Mouse (Mus musculus) liver, embryonic 15.5 days (tissue): ENCODE data around the gene Veph1. TPM values are rescaled to one million over a fixed set of nuclear protein-coding genes. Genes with fewer than 3 reads are reported as not detected.

Source experiments
- ATAC-seq: fragments of 200-750 bp; cut with Nextera tagmentation; 2 replicates; pipeline ENCODE4 v1.8.0; 2017; ENCODE audit warnings: moderate number of reproducible peaks, mild to moderate bottlenecking, moderate library complexity; ENCODE audit not compliant: insufficient read depth
- H3K27ac ChIP-seq: fragments of 300-500 bp; sonication (generic); replicated peaks from 2 replicates; pipeline ENCODE4 v1.5.1; 2015; ENCODE audit warnings: mild to moderate bottlenecking, inconsistent platforms
- H3K27me3 ChIP-seq: fragments of 300-500 bp; sonication (generic); 2 replicates; pipeline ENCODE4 v1.6.1; 2015; ENCODE audit warnings: mild to moderate bottlenecking, inconsistent platforms
- H3K36me3 ChIP-seq: fragments of 300-500 bp; sonication (generic); replicated peaks from 2 replicates; pipeline ENCODE4 v1.6.1; 2015; ENCODE audit warnings: moderate library complexity, mild to moderate bottlenecking, inconsistent platforms
- H3K4me1 ChIP-seq: fragments of 300-500 bp; sonication (generic); replicated peaks from 2 replicates; pipeline ENCODE4 v1.6.1; 2015; ENCODE audit warnings: inconsistent platforms
- H3K4me2 ChIP-seq: fragments of 300-500 bp; sonication (generic); 2 replicates; pipeline ENCODE4 v1.6.1; 2015; ENCODE audit warnings: moderate library complexity, mild to moderate bottlenecking, inconsistent platforms
- H3K4me3 ChIP-seq: fragments of 300-500 bp; sonication (generic); replicated peaks from 2 replicates; pipeline ENCODE4 v1.5.1; 2015; ENCODE audit warnings: mild to moderate bottlenecking, inconsistent platforms
- H3K9ac ChIP-seq: fragments of 300-500 bp; sonication (generic); 2 replicates; pipeline ENCODE4 v1.6.1; 2015; ENCODE audit warnings: moderate library complexity, mild to moderate bottlenecking, inconsistent platforms
- H3K9me3 ChIP-seq: fragments of 300-500 bp; sonication (generic); replicated peaks from 2 replicates; pipeline ENCODE4 v1.6.1; 2016; ENCODE audit warnings: inconsistent platforms
- WGBS: fragments of 180-500 bp; shearing (Covaris S2); methylation state at CpG from one replicate; pipeline ENCODE4 v1.1.7; 2015; ENCODE audit warnings: mixed read lengths; ENCODE audit not compliant: insufficient replicate concordance; 5-methylcytosine and 5-hydroxymethylcytosine counted together
- polyA plus RNA-seq: library from polyadenylated mRNA; unstranded; fragments of >200 nt; fragmentation: Nextera tagmentation; extraction: Ambion mirVana; gene quantifications from 2 replicates; pipeline ENCODE4 v1.2.1, GENCODE M21; 2015

Gene Veph1
- polyA plus RNA-seq, 1 experiment from 2014 or later: 0.05 TPM

DNA sequence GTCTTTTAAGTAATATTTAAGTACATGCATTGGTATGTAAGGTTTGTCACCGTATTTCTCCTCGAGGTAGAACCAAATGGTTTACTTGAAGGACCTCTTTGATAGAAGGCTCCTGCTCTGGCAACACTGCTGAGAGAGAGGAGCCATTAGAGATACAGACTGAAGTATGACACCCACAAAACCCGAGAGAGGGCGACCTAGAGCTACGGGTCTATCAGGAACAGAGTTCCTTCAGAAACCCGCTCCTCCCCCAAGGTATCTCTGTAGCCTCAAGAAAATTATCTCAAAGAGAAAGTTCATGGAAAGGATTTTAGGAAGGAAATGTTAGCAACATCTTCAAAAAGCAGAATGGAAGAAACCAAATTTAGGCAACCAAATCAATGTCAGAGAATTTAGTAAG, 232.8 kb downstream of the Veph1 start:
- 26% methylated on average over 6 of the region's 6 CpGs for WGBS
- Histone ChIP-seq H3K27me3 (no peaks in the 10 kb centered on the region), H3K4me1 (no peaks in the 10 kb centered on the region), H3K9me3 (no peaks in the 10 kb centered on the region), H3K27ac (no peak overlapping the region), H3K36me3 (no peaks in the 10 kb centered on the region), H3K9ac (no peak overlapping the region), H3K4me2 (no peak overlapping the region), H3K4me3 (no peak overlapping the region)
- ATAC-seq: no peak

- no peak for ATAC-seq
- no peak overlapping the region for H3K27ac ChIP-seq
- H3K9ac ChIP-seq: no peak overlapping the region
- 74% methylated on average over 16 of the region's 16 CpGs for WGBS
- no peaks in the 10 kb centered on the region for H3K27me3 ChIP-seq
- H3K36me3 ChIP-seq: no peaks in the 10 kb centered on the region
- no peaks in the 10 kb centered on the region for H3K9me3 ChIP-seq
- no peaks in the 10 kb centered on the region for H3K4me1 ChIP-seq
- no peak overlapping the region for H3K4me2 ChIP-seq
- H3K4me3 ChIP-seq: no peak overlapping the region
Observed at GRCm38 (mm10) chr3:66056912-66057311, 239.7 kb downstream of the Veph1 start.

DNA sequence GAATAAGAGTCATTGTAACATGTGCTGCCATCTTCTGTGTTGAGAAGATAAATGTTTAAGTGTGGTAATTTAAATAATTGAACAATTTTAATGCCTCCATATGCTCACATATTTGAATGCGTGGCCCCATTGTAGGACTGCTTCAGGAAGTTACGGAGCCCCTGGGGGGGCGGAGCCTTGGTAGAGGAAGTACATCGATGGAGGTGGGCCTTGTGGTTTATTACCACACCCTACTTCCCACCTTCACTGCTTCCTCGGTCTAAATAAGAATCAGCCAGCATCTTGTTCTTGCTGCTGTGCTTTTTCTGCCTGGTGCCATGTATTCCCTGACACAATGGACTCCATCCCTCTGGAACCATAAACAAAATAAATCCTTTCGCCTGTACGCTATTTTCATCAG, 241.0 kb downstream of the Veph1 start:
- no peaks in the 10 kb centered on the region for H3K9me3 ChIP-seq
- no peak overlapping the region for H3K9ac ChIP-seq
- WGBS: 68% methylated on average over 7 of the region's 7 CpGs
- H3K27ac ChIP-seq: no peak overlapping the region
- no peaks in the 10 kb centered on the region for H3K36me3 ChIP-seq
- no peak overlapping the region for H3K4me2 ChIP-seq
- H3K4me3 ChIP-seq: no peak overlapping the region
- H3K27me3 ChIP-seq: no peaks in the 10 kb centered on the region
- H3K4me1 ChIP-seq: no peaks in the 10 kb centered on the region
- no peak for ATAC-seq

GRCm38 (mm10) chr3:66050092-66050886, 246.3 kb downstream of the Veph1 start:
- Histone ChIP-seq H3K4me3 (no peak overlapping the region), H3K9ac (no peak overlapping the region), H3K27me3 (no peaks in the 10 kb centered on the region), H3K4me2 (no peak overlapping the region), H3K27ac (no peak overlapping the region), H3K36me3 (no peaks in the 10 kb centered on the region), H3K4me1 (no peaks in the 10 kb centered on the region), H3K9me3 (no peaks in the 10 kb centered on the region)
- whole genome bisulfite sequencing: 55% methylated on average over 10 of the region's 10 CpGs
- no peak for ATAC-seq

DNA sequence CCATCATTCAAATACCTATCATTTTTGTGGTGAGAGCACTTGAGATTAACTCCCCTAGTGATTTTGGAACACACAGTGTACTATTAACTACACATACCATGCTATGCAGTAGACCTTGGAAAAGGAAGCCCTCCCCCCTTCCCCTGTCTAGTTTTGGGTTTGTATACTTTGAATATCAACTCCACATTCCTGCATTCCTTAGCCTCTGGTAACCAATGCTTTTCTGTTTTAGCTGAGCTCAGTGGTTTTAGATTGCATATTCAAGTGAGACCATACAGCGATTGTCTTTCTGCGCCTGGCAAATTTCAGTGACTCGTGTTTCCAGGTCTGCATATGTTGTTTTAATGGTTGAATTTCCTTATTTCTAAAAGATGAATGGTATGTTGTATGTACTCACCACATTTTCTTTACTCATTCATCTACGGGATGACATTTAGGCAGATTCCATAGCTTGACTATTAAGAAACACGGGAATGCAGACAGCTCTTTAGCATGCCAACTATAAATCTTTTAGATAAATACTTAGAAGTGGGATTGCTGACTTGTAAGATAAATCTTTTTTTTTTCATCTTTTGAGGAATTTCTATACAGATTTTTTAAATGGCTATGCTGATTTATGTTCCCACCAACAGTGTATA, 255.7 kb downstream of the Veph1 start:
- Histone ChIP-seq H3K4me1 (no peaks in the 10 kb centered on the region), H3K27me3 (no peaks in the 10 kb centered on the region), H3K27ac (no peak overlapping the region), H3K9me3 (no peaks in the 10 kb centered on the region), H3K9ac (no peak overlapping the region), H3K36me3 (no peaks in the 10 kb centered on the region), H3K4me2 (no peak overlapping the region), H3K4me3 (no peak overlapping the region)
- no peak for ATAC-seq
- 70% methylated on average over 5 of the region's 5 CpGs for WGBS

GRCm38 (mm10) chr3:66035226-66035625, 261.4 kb downstream of the Veph1 start:
- no peak overlapping the region for H3K9ac ChIP-seq
- WGBS: 61% methylated on average over 5 of the region's 5 CpGs

DNA sequence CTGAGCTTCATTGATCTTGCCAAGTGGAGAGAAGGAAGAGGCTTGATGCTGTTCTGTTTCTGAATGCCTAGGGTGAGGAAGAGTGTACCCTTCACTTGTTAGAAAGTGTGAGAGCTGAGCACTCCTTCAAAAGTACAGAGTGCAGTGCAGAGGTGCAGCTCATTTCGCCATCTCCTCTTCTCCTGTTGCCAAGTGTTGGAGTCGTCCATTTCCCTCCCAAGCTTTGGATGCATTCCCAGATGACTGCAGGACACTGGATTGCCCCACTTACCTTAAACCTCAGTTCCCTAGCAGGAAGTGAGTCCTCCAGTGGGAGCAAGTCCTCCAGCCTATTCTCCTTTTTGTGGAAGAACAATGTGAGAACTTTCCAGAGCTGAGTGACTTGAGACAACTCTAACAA, 263.3 kb downstream of the Veph1 start:
- 46% methylated on average over 2 of the region's 2 CpGs for WGBS
- no peak overlapping the region for H3K9ac ChIP-seq
- H3K4me1 ChIP-seq: no peaks in the 10 kb centered on the region
- H3K27me3 ChIP-seq: no peaks in the 10 kb centered on the region
- no peak for ATAC-seq
- no peak overlapping the region for H3K4me2 ChIP-seq
- H3K4me3 ChIP-seq: no peak overlapping the region
- H3K9me3 ChIP-seq: no peaks in the 10 kb centered on the region
- no peaks in the 10 kb centered on the region for H3K36me3 ChIP-seq
- H3K27ac ChIP-seq: no peak overlapping the region

More at GRCm38 (mm10) chr3:66035226-66035625, 261.4 kb downstream of the Veph1 start:
- Histone ChIP-seq H3K36me3 (no peaks in the 10 kb centered on the region), H3K27me3 (no peaks in the 10 kb centered on the region), H3K9me3 (no peaks in the 10 kb centered on the region), H3K27ac (no peak overlapping the region), H3K4me2 (no peak overlapping the region), H3K4me3 (no peak overlapping the region), H3K4me1 (no peaks in the 10 kb centered on the region)
- ATAC-seq: no peak

GRCm38 (mm10) chr3:66025454-66025853, 271.2 kb downstream of the Veph1 start:
- H3K9me3 ChIP-seq: no peaks in the 10 kb centered on the region
- H3K4me3 ChIP-seq: no peak overlapping the region
- H3K4me1 ChIP-seq: no peaks in the 10 kb centered on the region
- no peak for ATAC-seq
- H3K27ac ChIP-seq: no peak overlapping the region
- 59% methylated on average over 3 of the region's 3 CpGs for WGBS
- H3K36me3 ChIP-seq: no peaks in the 10 kb centered on the region
- H3K9ac ChIP-seq: no peak overlapping the region
- no peak overlapping the region for H3K4me2 ChIP-seq
- no peaks in the 10 kb centered on the region for H3K27me3 ChIP-seq

GRCm38 (mm10) chr3:66024220-66024792, 272.3 kb downstream of the Veph1 start:
- Histone ChIP-seq H3K9ac (no peak overlapping the region), H3K4me1 (no peaks in the 10 kb centered on the region), H3K9me3 (no peaks in the 10 kb centered on the region), H3K4me2 (no peak overlapping the region), H3K4me3 (no peak overlapping the region), H3K27ac (no peak overlapping the region), H3K27me3 (no peaks in the 10 kb centered on the region), H3K36me3 (no peaks in the 10 kb centered on the region)
- no peak for ATAC-seq
- WGBS: 59% methylated on average over 5 of the region's 5 CpGs

GRCm38 (mm10) chr3:66019171-66019570, 277.5 kb downstream of the Veph1 start:
- 80% methylated on average over 5 of the region's 5 CpGs for WGBS
- no peak for ATAC-seq

GRCm38 (mm10) chr3:66007632-66008401, 288.8 kb downstream of the Veph1 start:
- no peaks in the 10 kb centered on the region for H3K36me3 ChIP-seq

More at GRCm38 (mm10) chr3:66019171-66019570, 277.5 kb downstream of the Veph1 start:
- Histone ChIP-seq H3K9ac (no peak overlapping the region), H3K4me1 (no peaks in the 10 kb centered on the region), H3K36me3 (no peaks in the 10 kb centered on the region), H3K27me3 (no peaks in the 10 kb centered on the region), H3K9me3 (no peaks in the 10 kb centered on the region), H3K4me2 (no peak overlapping the region), H3K4me3 (no peak overlapping the region), H3K27ac (no peak overlapping the region)

More at GRCm38 (mm10) chr3:66007632-66008401, 288.8 kb downstream of the Veph1 start:
- no peak overlapping the region for H3K4me3 ChIP-seq
- H3K27me3 ChIP-seq: no peaks in the 10 kb centered on the region
- no peaks in the 10 kb centered on the region for H3K4me1 ChIP-seq
- H3K9ac ChIP-seq: no peak overlapping the region
- no peaks in the 10 kb centered on the region for H3K9me3 ChIP-seq
- ATAC-seq: no peak
- H3K27ac ChIP-seq: no peak overlapping the region
- WGBS: 53% methylated on average over 3 of the region's 3 CpGs
- H3K4me2 ChIP-seq: no peak overlapping the region
